Mouse (Mus musculus) megakaryocyte, embryonic 14.5 days (primary cell): ENCODE measurements around the gene Plxna1. TPM values are rescaled to one million over a fixed set of nuclear protein-coding genes. Genes with fewer than 3 reads are reported as not detected.

ENCODE experiments used
- H3K27me3 ChIP-seq: replicated peaks from 2 replicates; pipeline ENCODE3; 2012; ENCODE audit warnings: inconsistent platforms
- H3K36me3 ChIP-seq: replicated peaks from 2 replicates; pipeline ENCODE3; 2012; ENCODE audit warnings: low read length, inconsistent platforms, mixed read lengths
- H3K4me1 ChIP-seq: 2 replicates; pipeline ENCODE4 v1.6.1; 2012; ENCODE audit warnings: inconsistent platforms
- H3K4me3 ChIP-seq: replicated peaks from 2 replicates; pipeline ENCODE3; 2012; ENCODE audit warnings: moderate library complexity, mild to moderate bottlenecking, inconsistent platforms
- H3K9me3 ChIP-seq: 2 replicates; pipeline ENCODE4 v1.6.1; 2012; ENCODE audit warnings: inconsistent platforms
- FLI1 ChIP-seq: IDR thresholded peaks from 2 replicates; pipeline ENCODE4 v1.6.1; 2012; ENCODE audit warnings: low read length, inconsistent platforms, mixed read lengths
- GATA1 ChIP-seq: IDR thresholded peaks from 3 replicates; pipeline ENCODE4 v1.6.1; 2012; ENCODE audit warnings: mixed read lengths, low read length, inconsistent platforms, borderline replicate concordance
- polyA plus RNA-seq: library from polyadenylated mRNA; stranded (reverse); fragments of >175 nt; gene quantifications from 2 replicates; pipeline ENCODE4 v1.2.3, GENCODE M21; 2012; ENCODE audit warnings: low replicate concordance; ENCODE audit not compliant: insufficient read depth

Gene Plxna1
- polyA plus RNA-seq, 1 experiment, result 2.9 TPM

DNA sequence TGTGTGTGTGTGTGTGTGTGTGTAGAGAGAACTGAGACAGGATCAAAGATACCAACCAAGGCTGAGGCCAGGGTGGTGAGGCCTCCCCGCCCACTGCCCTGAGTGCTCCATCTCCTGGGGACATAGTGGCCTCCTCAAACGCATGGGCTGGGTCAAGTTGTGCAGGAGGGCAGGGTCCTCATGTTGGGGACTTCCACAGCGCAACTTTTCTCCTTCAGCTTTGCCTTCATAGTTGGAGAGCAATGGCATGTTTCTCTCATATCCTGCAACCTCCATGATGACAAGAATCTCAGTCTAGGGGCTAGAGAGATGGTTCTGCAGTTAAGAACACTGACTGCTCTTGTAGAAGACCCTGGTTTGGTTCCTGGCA, 76.1 kb downstream of the Plxna1 start:
- Histone ChIP-seq H3K36me3 (no peaks in the 10 kb centered on the region), H3K4me3 (no peak overlapping the region), H3K27me3 (peaks cover 42% of the 10 kb centered on the region), H3K9me3 (peaks cover 18% of the 10 kb centered on the region), H3K4me1 (no peaks in the 10 kb centered on the region; the same call in 1 of the 2 replicates)
- TF ChIP-seq FLI1 (no peak), GATA1 (no peak)

DNA sequence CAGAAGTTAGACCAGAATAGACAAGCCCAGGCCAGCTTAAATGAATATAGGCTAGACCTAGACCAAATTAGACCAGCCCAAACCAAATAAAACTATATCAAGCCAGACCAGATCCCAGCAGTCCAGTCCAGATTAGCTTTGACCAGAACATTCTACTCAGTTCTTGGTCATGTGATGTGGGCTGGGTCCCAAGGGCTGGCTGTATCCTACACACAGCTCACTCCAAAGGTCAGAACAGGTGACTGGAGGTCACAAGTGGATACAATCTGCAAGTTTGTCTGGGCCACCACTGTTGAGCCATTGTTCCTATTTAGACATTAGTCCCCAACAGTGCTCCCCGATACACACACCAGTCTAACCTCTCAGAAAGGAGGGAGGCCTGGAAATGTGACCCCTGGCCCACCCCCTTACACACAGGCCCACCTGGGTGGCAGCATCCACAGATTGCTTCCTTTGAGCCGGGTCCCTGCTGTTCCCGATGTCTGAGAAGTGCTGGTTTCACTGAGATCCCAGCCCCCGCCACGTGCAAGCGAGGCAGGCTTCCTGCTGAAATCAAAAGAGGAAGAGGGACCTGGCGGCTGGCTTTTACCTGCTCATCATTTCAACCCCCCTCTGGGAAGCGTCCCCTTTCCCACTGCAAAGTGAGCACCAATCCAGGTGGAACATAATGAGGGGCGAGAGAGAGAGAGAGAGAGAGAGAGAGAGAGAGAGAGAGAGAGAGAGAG, 76.7 kb downstream of the Plxna1 start:
- Histone ChIP-seq H3K4me3 (no peak overlapping the region), H3K4me1 (no peaks in the 10 kb centered on the region; the same call in 1 of the 2 replicates)

DNA sequence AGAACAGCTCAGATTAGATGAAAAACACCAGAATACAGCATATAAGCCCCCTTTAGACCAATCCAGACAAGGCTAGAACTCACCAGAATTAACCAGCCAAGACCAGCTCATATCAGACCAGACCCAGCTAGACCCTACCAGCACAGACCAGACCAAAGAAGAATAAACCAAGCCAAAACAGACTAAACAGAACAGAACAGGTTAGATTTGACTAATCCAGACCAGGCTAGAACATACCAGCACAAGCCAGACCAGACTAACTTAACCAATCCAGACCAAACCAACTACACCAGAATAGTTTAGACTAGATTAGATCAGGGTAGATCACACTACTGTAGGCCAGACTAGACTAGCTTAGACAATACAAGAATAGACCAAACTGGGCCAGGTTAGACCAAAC, 77.3 kb downstream of the Plxna1 start:
- peaks cover 49% of the 10 kb centered on the region for H3K27me3 ChIP-seq
- no peak for TF ChIP-seq GATA1
- no peak for TF ChIP-seq FLI1
- no peaks in the 10 kb centered on the region for H3K36me3 ChIP-seq
- H3K4me1 ChIP-seq, result no peaks in the 10 kb centered on the region
- no peak overlapping the region for H3K4me3 ChIP-seq
- peaks cover 18% of the 10 kb centered on the region for H3K9me3 ChIP-seq

More for the DNA sequence above, 76.7 kb downstream of the Plxna1 start:
- H3K36me3 ChIP-seq, result no peaks in the 10 kb centered on the region
- H3K27me3 ChIP-seq, result peaks cover 43% of the 10 kb centered on the region
- TF ChIP-seq FLI1, result no peak
- TF ChIP-seq GATA1, result no peak
- peaks cover 18% of the 10 kb centered on the region for H3K9me3 ChIP-seq

DNA sequence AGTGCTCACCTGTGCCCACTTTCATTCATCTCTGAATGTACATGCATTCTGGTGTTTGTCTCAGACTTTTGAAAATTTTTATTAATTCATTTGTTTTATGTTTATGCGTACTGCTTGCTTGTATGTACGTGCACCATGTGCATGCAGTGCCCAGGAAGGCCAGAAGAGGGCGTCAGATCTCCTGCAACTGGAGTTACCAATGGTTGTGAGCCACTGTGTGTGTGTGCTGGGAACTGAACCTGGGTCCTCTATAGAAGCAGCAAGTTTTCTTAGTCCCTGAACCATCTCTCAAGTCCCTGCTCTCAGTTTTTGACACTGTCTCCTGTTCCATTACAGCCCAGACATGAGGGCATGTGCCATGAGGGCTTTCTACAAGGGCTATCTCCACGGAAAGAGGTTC, 79.3 kb downstream of the Plxna1 start:
- no peak overlapping the region for H3K4me3 ChIP-seq
- TF ChIP-seq FLI1, result no peak
- TF ChIP-seq GATA1, result no peak
- H3K4me1 ChIP-seq, result no peaks in the 10 kb centered on the region

DNA sequence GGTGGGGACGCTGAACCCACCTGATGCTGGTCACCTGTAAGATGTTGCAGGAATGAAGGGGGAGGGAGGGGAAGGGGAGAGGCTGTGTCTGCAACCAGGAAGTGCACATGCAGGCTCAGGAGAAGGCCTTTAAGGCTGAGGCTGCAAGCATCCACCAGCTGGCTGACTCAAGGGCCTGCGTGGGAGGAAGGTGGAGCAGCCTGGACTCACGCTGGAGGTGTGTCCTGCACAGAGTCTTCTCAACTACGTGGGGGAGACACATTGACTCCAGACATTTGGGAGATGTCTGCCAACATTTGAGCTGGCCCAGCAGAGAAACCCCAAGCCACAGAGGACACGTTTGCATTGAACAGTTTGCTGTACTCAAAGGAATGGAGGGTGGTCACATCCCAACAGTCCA, 79.8 kb downstream of the Plxna1 start:
- Histone ChIP-seq H3K4me3 (no peak overlapping the region), H3K4me1 (no peaks in the 10 kb centered on the region), H3K36me3 (no peaks in the 10 kb centered on the region), H3K9me3 (peaks cover 13% of the 10 kb centered on the region), H3K27me3 (peaks cover 47% of the 10 kb centered on the region)
- TF ChIP-seq GATA1 (no peak), FLI1 (no peak)

More for the DNA sequence above, 79.3 kb downstream of the Plxna1 start:
- no peaks in the 10 kb centered on the region for H3K36me3 ChIP-seq
- H3K9me3 ChIP-seq, result peaks cover 13% of the 10 kb centered on the region
- peaks cover 46% of the 10 kb centered on the region for H3K27me3 ChIP-seq

DNA sequence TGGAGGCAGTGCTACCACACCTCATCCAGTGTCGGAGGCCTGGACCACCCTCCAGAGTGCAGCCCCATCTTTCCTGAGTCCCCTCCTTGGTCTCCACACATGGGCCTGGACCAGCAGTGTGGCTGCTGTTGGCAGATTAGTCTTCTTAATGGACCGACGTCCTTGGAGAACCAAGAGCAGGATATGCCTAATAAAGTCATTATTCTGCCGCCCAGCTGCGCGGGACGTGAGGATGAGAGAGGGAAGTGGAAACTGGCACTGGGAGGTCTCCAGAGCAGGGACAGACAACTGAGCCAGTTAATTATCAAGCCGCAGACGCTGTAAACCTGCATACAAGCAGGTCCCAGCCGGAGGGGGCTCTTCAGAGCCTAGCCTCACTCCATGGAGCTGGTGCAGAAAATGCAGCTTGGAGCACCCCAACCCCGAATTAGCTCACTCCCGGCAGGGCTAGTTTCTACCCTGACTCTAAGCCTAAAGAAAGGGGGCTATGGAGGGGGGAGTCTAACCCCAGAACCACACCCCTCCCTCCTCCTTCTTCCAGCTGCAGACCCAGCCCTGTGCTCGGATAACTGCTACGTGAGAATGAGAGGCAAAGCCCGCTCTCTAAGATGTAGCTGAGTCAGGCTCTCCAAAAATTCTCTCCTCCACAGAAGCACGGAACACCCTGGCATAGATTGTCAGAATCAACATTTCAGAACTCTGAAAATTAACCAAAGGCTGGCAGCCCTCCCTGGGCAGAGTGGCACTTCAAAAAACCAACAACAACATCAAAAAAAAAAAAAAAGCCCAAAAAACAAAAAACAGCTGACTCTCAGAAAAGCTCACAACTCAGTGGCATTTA, 80.7 kb downstream of the Plxna1 start:
- Histone ChIP-seq H3K4me3 (no peak overlapping the region), H3K4me1 (no peaks in the 10 kb centered on the region), H3K27me3 (peaks cover 52% of the 10 kb centered on the region), H3K9me3 (peaks cover 13% of the 10 kb centered on the region), H3K36me3 (no peaks in the 10 kb centered on the region)
- no peak for TF ChIP-seq GATA1
- no peak for TF ChIP-seq FLI1

DNA sequence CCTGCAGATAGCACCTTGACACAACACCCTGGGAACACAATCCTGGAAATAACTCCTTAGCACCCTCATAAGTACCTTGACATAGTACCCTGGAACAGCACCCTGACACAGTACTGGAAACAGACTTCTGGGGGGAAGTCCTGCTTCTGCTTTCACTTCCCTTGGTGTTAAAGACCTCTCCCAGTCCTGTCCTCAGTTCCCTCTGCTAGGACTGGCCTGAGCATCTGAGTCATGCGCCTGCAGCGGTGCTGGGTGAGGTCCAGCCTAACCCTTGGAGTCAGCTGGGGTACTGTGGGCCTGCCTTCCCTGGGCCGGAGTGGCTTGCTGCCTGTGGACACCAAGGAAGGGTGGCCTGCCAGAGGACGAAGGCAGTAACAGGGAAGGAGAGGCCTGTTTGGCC, 81.9 kb downstream of the Plxna1 start:
- peaks cover 56% of the 10 kb centered on the region for H3K27me3 ChIP-seq
- no peak for TF ChIP-seq FLI1
- TF ChIP-seq GATA1, result no peak
- H3K9me3 ChIP-seq, result peaks cover 13% of the 10 kb centered on the region
- H3K36me3 ChIP-seq, result no peaks in the 10 kb centered on the region
- H3K4me3 ChIP-seq, result no peak overlapping the region
- H3K4me1 ChIP-seq, result no peaks in the 10 kb centered on the region

DNA sequence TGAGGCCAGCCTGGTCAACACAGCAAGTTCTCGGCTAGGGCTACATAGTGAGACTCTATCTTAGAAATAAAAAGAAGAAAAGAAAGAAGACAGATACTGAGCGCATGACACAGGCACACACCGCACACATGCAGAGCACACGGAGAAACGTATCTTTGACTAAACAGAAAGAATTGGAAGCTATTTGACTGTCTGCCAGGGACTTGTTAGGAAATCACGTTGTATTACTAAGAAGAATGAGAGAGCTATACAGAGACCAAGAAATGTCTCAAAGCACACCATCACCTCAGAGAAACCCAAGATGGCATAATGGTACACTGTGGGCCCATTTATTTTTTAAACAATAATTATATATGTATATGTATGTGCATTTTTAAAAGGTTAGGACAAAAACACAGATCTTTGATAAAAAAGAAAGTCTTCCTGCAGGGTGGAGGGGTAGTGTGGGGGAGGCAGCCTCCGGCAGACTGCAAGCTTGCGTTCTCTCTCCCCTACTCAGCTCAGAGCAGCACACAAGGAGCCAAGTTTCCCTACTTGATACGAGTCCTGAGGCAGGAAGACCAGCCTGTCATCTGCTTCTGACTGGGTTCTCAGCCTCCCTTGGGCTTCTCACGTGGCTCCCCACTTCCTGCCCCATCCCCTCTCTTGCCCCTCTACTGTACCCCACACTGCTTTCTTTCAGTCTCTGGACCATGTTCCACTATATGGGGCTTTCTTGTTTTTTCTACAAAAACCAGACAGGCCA, 90.5 kb downstream of the Plxna1 start:
- Histone ChIP-seq H3K4me3 (no peak overlapping the region), H3K36me3 (no peaks in the 10 kb centered on the region), H3K27me3 (peaks cover 81% of the 10 kb centered on the region), H3K4me1 (peaks cover 7% of the 10 kb centered on the region; the same call in 1 of the 2 replicates), H3K9me3 (peaks cover 10% of the 10 kb centered on the region)
- TF ChIP-seq GATA1, result no peak
- TF ChIP-seq FLI1, result no peak

DNA sequence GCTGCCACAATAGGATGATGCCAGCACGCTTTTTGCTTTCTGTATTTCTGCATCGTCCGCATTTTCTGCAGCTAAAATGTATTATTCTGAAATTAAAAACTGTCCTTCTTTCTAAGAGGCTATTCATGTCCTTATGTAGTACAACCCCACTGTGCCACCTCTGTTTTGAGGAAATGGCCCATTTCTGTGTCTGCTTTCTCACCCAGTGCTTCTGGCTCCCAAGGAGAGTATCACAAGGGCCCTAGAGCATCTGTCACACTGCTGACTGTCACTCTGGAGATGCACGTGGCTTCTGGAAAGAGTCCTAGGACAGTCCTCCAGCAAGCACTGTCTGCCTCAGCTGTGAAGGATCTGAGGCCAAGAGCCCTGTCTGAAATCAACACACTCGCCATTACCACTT, 95.2 kb downstream of the Plxna1 start:
- peaks cover 9% of the 10 kb centered on the region for H3K4me1 ChIP-seq
- H3K27me3 ChIP-seq, result peaks cover 68% of the 10 kb centered on the region
- TF ChIP-seq GATA1 (no peak), FLI1 (no peak)
- no peaks in the 10 kb centered on the region for H3K36me3 ChIP-seq
- H3K9me3 ChIP-seq, result peaks cover 10% of the 10 kb centered on the region
- no peak overlapping the region for H3K4me3 ChIP-seq

Other genes starting within 250 kb of the Plxna1 start
- gene Chchd6, start 233.0 kb upstream of the Plxna1 start, polyA plus RNA-seq, result 31.1 and 42.5 TPM in 2 replicates